Mouse (Mus musculus) liver, embryonic 14.5 days (tissue): ENCODE data around the gene Grk1. TPM values are rescaled to one million over a fixed set of nuclear protein-coding genes. Genes with fewer than 3 reads are reported as not detected.

Source experiments
- ATAC-seq: fragments of 200-750 bp; cut with Nextera tagmentation; 2 replicates; pipeline ENCODE4 v1.8.0; 2017; ENCODE audit warnings: moderate number of reproducible peaks, mild to moderate bottlenecking, moderate library complexity; ENCODE audit not compliant: insufficient read depth
- DNase-seq, 3 experiments: peaks; one replicate each; pipeline ENCODE4 v3.0.0-alpha.2; 2012 to 2013; ENCODE audit warnings: low read depth in 3 of 3, low spot score in 3 of 3
- H3K27ac ChIP-seq: fragments of 300-500 bp; sonication (generic); 2 replicates; pipeline ENCODE4 v1.5.1; 2014; ENCODE audit warnings: moderate library complexity, mild to moderate bottlenecking, control low read depth, inconsistent platforms
- H3K27me3 ChIP-seq: fragments of 300-500 bp; sonication (generic); 2 replicates; pipeline ENCODE4 v1.6.1; 2014; ENCODE audit warnings: mild to moderate bottlenecking, low read length, moderate library complexity; ENCODE audit not compliant: control insufficient read depth, insufficient read depth
- H3K36me3 ChIP-seq: fragments of 300-500 bp; sonication (generic); replicated peaks from 2 replicates; pipeline ENCODE4 v1.6.1; 2014; ENCODE audit warnings: low read depth; ENCODE audit not compliant: control insufficient read depth, insufficient read depth
- H3K4me1 ChIP-seq, 2 experiments: fragments of 200-500 bp in 1 of 2; fragments of 300-500 bp in 1 of 2; sonication (generic) in 1 of 2; replicated peaks; 2 replicates each; pipeline ENCODE4 v1.6.1; 2012 to 2014; ENCODE audit warnings: antibody characterized with exemption in 1 of 2, inconsistent platforms in 1 of 2, low read length in 1 of 2; ENCODE audit not compliant: control insufficient read depth in 2 of 2, insufficient read depth in 2 of 2
- H3K4me2 ChIP-seq: fragments of 300-500 bp; sonication (generic); 2 replicates; pipeline ENCODE4 v1.6.1; 2014; ENCODE audit warnings: low read depth, mild to moderate bottlenecking, control low read depth, moderate library complexity
- H3K4me3 ChIP-seq, 2 experiments: fragments of 200-500 bp in 1 of 2; fragments of 300-500 bp in 1 of 2; sonication (generic) in 1 of 2; 2 replicates each; pipeline ENCODE4 v1.5.1; 2012 to 2014; ENCODE audit warnings: low read depth in 2 of 2, low read length in 2 of 2, mild to moderate bottlenecking in 2 of 2, control low read depth in 1 of 2, inconsistent platforms in 1 of 2, moderate library complexity in 1 of 2; ENCODE audit not compliant: insufficient read depth in 1 of 2
- H3K9ac ChIP-seq: fragments of 300-500 bp; sonication (generic); replicated peaks from 2 replicates; pipeline ENCODE4 v1.6.1; 2014; ENCODE audit warnings: mild to moderate bottlenecking, control low read depth, moderate library complexity
- H3K9me3 ChIP-seq: fragments of 300-500 bp; sonication (generic); 2 replicates; pipeline ENCODE4 v1.6.1; 2016; ENCODE audit warnings: low read length, mixed read lengths; ENCODE audit not compliant: control insufficient read depth
- CTCF ChIP-seq: IDR thresholded peaks from 2 replicates; pipeline ENCODE4 v1.5.1; 2016; ENCODE audit warnings: antibody characterized with exemption, low read depth, control low read depth
- EP300 ChIP-seq: IDR thresholded peaks from 2 replicates; pipeline ENCODE4 v1.6.1; 2016; ENCODE audit warnings: antibody characterized with exemption, low read depth
- WGBS: fragments of 180-500 bp; shearing (Covaris S2); extraction: QIAGEN DNeasy Blood & Tissue Kit; methylation state at CpG from one replicate; pipeline ENCODE4 v1.1.7; 2014; ENCODE audit not compliant: insufficient replicate concordance; 5-methylcytosine and 5-hydroxymethylcytosine counted together
- polyA plus RNA-seq, 2 experiments: library from polyadenylated mRNA; depleted of rRNA in 1 of 2; stranded (reverse) in 1 of 2; unstranded in 1 of 2; fragments of >200 nt; fragmentation: Nextera tagmentation in 1 of 2; extraction: Ambion mirVana in 1 of 2; gene quantifications; 2 replicates each; pipeline versions ENCODE4 v1.2.1 to v1.2.3; 2012 to 2014

The Grk1 gene
- polyA plus RNA-seq, 2 experiments: 0.01 to 0.04 TPM

DNA sequence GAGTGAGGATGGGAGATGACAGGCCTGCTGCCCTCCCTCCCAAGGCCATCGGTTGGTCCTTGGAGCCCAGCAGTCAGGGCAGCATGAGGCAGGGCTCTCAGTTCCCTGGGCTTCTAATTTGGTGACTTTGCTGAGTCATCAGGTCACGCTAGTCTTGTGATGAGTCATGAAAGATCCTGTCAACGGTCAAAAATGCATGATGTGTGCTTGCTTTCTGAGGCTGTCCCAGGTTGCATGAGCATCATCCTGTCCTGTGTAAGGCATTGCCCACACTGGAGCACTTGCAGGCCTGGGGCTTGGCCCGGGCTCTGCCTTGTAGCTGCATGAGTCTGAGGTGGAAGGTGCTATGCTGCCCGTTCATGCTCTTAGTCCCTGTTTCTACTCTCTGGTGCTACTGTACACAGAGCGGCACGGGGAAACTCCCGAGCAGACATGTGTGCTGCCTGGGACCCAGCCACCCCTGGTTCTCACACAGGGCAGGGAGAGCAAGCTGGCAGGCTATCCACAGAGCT, 31.7 kb upstream of the Grk1 start:
- H3K4me2 ChIP-seq: no peak overlapping the region
- DNase-seq (no peak), ATAC-seq (peak; percentile 27; the same call in 1 of the 2 replicates)
- H3K9ac ChIP-seq: no peak overlapping the region
- no peaks in the 10 kb centered on the region for H3K9me3 ChIP-seq
- no peaks in the 10 kb centered on the region for H3K4me1 ChIP-seq
- WGBS: 75% methylated on average over 8 of the region's 8 CpGs
- H3K27me3 ChIP-seq: no peaks in the 10 kb centered on the region
- H3K27ac ChIP-seq: no peak overlapping the region
- no peak overlapping the region for H3K4me3 ChIP-seq
- H3K36me3 ChIP-seq: peaks cover 88% of the 10 kb centered on the region
- TF ChIP-seq CTCF: no peak
- no peak for TF ChIP-seq EP300

DNA sequence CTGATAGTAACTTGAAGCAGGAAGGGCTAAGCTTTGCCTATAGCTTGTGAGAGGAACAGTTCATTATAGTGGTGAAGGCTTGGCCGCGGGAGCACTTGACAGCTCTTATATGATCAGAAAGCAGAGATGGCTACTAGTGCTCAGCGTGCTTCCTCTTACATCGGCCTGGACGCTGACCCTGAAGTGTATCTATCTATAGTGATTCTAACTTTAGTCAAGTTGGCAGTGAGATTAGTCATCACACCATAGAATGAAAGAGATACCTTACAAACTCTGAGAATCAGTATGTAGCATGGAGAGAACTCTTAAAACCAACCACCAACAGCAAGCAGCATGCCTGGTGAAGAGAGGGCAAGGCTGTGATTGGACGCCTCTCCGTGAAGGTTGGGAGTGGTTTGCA, 23.3 kb upstream of the Grk1 start:
- TF ChIP-seq CTCF (no peak), EP300 (no peak)
- H3K4me2 ChIP-seq: no peak overlapping the region

DNA sequence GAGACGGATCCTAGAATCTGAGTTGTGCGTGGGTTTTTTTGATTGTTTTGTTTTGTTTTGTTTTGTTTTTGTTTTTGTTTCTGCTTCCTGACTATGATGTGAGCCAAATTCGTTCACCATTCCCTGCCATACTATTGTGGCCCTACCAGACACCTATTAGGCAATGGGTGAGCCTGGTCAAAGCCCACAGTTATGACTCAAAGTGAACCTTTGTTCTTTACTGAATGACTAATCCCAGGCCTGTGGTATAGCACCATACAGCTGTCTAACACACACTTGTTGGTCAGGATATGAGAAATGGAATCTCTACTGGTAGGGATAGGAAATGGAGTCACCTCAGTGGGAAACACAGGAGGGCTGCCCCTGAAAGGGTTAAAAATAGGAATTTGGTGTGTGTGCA, 22.3 kb upstream of the Grk1 start:
- Histone ChIP-seq H3K9me3 (no peaks in the 10 kb centered on the region), H3K9ac (no peak overlapping the region), H3K4me3 (no peak overlapping the region), H3K4me2 (no peak overlapping the region), H3K4me1 (no peaks in the 10 kb centered on the region), H3K27ac (no peak overlapping the region), H3K27me3 (no peaks in the 10 kb centered on the region), H3K36me3 (peaks cover 17% of the 10 kb centered on the region)
- ATAC-seq (no peak), DNase-seq (no peak)
- WGBS: 66% methylated on average over 3 of the region's 3 CpGs
- TF ChIP-seq CTCF: no peak

More for the DNA sequence above, 23.3 kb upstream of the Grk1 start:
- Histone ChIP-seq H3K36me3 (peaks cover 24% of the 10 kb centered on the region), H3K4me1 (no peaks in the 10 kb centered on the region), H3K27ac (no peak overlapping the region), H3K9ac (no peak overlapping the region), H3K27me3 (no peaks in the 10 kb centered on the region), H3K9me3 (no peaks in the 10 kb centered on the region), H3K4me3 (no peak overlapping the region)
- WGBS: 75% methylated on average over 7 of the region's 7 CpGs
- no peak for ATAC-seq
- no peak for DNase-seq

DNA sequence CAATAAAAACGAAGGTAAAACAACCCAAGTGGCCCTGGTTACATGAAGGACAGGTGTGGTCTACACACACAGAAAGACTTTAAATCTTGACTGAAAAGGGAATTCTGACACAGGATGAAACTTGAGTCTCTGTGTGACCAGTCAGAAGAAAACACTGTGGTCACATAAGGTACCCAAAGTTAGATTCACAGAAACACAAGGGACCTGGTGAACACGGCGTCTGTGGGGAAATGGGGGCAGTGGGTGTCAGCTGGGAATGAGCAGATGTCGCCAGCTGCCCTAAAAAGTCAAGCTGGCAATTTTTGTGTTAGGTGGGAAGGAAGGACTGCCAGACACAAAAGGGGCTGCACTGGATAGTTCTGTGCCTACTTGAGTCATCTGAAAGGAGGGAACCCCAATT, 21.9 kb upstream of the Grk1 start:
- H3K36me3 ChIP-seq: peaks cover 16% of the 10 kb centered on the region
- ATAC-seq (no peak), DNase-seq (no peak)
- H3K9me3 ChIP-seq: no peaks in the 10 kb centered on the region
- no peaks in the 10 kb centered on the region for H3K27me3 ChIP-seq
- no peak overlapping the region for H3K4me2 ChIP-seq
- H3K4me1 ChIP-seq: no peaks in the 10 kb centered on the region
- no peak overlapping the region for H3K9ac ChIP-seq
- TF ChIP-seq EP300 (no peak), CTCF (no peak)
- WGBS: 80% methylated on average over 4 of the region's 4 CpGs
- H3K4me3 ChIP-seq: no peak overlapping the region
- H3K27ac ChIP-seq: no peak overlapping the region

DNA sequence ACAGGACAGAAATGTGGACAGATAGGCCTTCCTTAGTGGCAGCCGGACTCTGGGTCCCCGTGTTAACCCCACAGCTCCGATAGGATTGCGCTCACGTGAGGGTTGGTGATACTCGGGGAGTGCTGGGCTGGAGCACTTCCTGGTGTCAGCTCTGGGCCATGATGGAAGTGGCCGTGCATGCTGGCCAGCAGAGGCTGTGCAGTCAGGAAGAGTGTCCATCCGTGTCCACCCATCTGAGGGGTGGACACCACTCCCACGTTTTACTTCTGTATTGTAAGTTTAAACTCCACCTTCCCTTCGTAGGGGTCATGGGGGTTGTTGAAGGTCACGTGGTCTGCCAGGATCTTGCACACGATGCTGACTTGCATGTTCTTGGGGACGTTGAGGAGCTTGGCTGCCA, 18.5 kb upstream of the Grk1 start:
- Histone ChIP-seq H3K9me3 (no peaks in the 10 kb centered on the region), H3K4me2 (no peak overlapping the region), H3K9ac (no peak overlapping the region), H3K36me3 (no peaks in the 10 kb centered on the region), H3K27ac (no peak overlapping the region), H3K4me1 (peaks cover 0 to 2% of the 10 kb centered on the region in 2 experiments; a peak in 1 of 4 replicates), H3K4me3 (no peak overlapping the region), H3K27me3 (no peaks in the 10 kb centered on the region)
- ATAC-seq: no peak
- TF ChIP-seq EP300 (no peak), CTCF (no peak)
- WGBS: 69% methylated on average over 13 of the region's 13 CpGs
- DNase-seq: no peak
